Mouse (Mus musculus) duodenum, adult 2 months (tissue): Measurements from ENCODE around the gene Rab3a. TPM values are rescaled to one million over a fixed set of nuclear protein-coding genes. Genes with fewer than 3 reads are reported as not detected.

Experiments
- polyA plus RNA-seq: library from polyadenylated mRNA; depleted of rRNA; stranded (reverse); fragments of >200 nt; gene quantifications from 2 replicates; pipeline ENCODE4 v1.2.3, GENCODE M21; 2012; ENCODE audit warnings: low replicate concordance; rRNA removed

The Rab3a gene
- polyA plus RNA-seq = 30.3 and 33.5 TPM in 2 replicates

GRCm38 (mm10) chr8:70754043-70754870 is at the start of gene Rab3a:
TSS of gene Rab3a (plus strand) at chr8:70754679.

GRCm38 (mm10) chr8:70718297-70718696 is 36.2 kb upstream of the Rab3a start, which contains the start of gene Gm3336:
TSS of gene Gm3336 (plus strand) at chr8:70718543.

GRCm38 (mm10) chr8:70723486-70724210 is 30.8 kb upstream of the Rab3a start, which contains the start of gene Pde4c:
TSS of gene Pde4c (plus strand) at chr8:70723720.

GRCm38 (mm10) chr8:70760775-70761406 is 6.4 kb downstream of the Rab3a start, which contains the start of gene Mpv17l2:
TSS of gene Mpv17l2 (minus strand) at chr8:70760946.

GRCm38 (mm10) chr8:70776496-70777444 is 22.3 kb downstream of the Rab3a start, which contains the start of gene Pik3r2:
TSS of gene Pik3r2 (minus strand) at chr8:70776713.

GRCm38 (mm10) chr8:70804481-70805206 is 50.2 kb downstream of the Rab3a start, which contains the start of gene Mast3:
TSS of gene Mast3 (minus strand) at chr8:70805054.

GRCm38 (mm10) chr8:70808239-70808638 is 53.8 kb downstream of the Rab3a start, which contains the start of gene Il12rb1:
TSS of gene Il12rb1 (plus strand) at chr8:70808449.

Other genes with a start within 250 kb of the Rab3a start
- 137 and 190 TPM in 2 replicates for gene Rex1bd, start 247.9 kb upstream of the Rab3a start, polyA plus RNA-seq
- 1,130 and 1,246 TPM in 2 replicates for gene Uba52, start 243.9 kb upstream of the Rab3a start, polyA plus RNA-seq
- 325 and 545 TPM in 2 replicates for gene Fkbp8, start 227.0 kb upstream of the Rab3a start, polyA plus RNA-seq
- gene Kxd1, start 226.7 kb upstream of the Rab3a start, polyA plus RNA-seq = 64.0 and 85.0 TPM in 2 replicates
- 25.2 and 37.0 TPM in 2 replicates for gene Ell, start 215.2 kb upstream of the Rab3a start, polyA plus RNA-seq
- 89.0 and 112 TPM in 2 replicates for gene Isyna1, start 160.3 kb upstream of the Rab3a start, polyA plus RNA-seq
- 192 and 205 TPM in 2 replicates for gene Ssbp4, start 145.8 kb upstream of the Rab3a start, polyA plus RNA-seq
- 5.9 and 12.7 TPM in 2 replicates for gene Lrrc25, start 138.5 kb upstream of the Rab3a start, polyA plus RNA-seq
- gene Gdf15, start 122.2 kb upstream of the Rab3a start, polyA plus RNA-seq = 7.2 and 7.6 TPM in 2 replicates
- 53.9 and 98.0 TPM in 2 replicates for gene Pgpep1, start 94.3 kb upstream of the Rab3a start, polyA plus RNA-seq
- 82.4 and 136 TPM in 2 replicates for gene Lsm4, start 81.4 kb upstream of the Rab3a start, polyA plus RNA-seq
- gene Jund, start 55.7 kb upstream of the Rab3a start, polyA plus RNA-seq = 654 and 1,953 TPM in 2 replicates
- 0.01 and 0.06 TPM in 2 replicates for gene Iqcn, start 51.2 kb upstream of the Rab3a start, polyA plus RNA-seq
- 39.9 and 50.2 TPM in 2 replicates for gene Gm3336, start 36.1 kb upstream of the Rab3a start, polyA plus RNA-seq
- gene Pde4c, start 31.0 kb upstream of the Rab3a start, polyA plus RNA-seq = 5.2 and 15.1 TPM in 2 replicates
- gene Mpv17l2, start 6.3 kb downstream of the Rab3a start, polyA plus RNA-seq = 107 and 299 TPM in 2 replicates
- 233 and 412 TPM in 2 replicates for gene Pik3r2, start 22.0 kb downstream of the Rab3a start, polyA plus RNA-seq
- 54.1 and 62.5 TPM in 2 replicates for gene Mast3, start 50.4 kb downstream of the Rab3a start, polyA plus RNA-seq
- gene Il12rb1, start 53.8 kb downstream of the Rab3a start, polyA plus RNA-seq = 1.4 and 4.2 TPM in 2 replicates
- 38.6 and 40.6 TPM in 2 replicates for gene Arrdc2, start 85.0 kb downstream of the Rab3a start, polyA plus RNA-seq
- 0.66 and 1.3 TPM in 2 replicates for gene Kcnn1, start 108.6 kb downstream of the Rab3a start, polyA plus RNA-seq
- 49.4 and 62.1 TPM in 2 replicates for gene Ccdc124, start 119.3 kb downstream of the Rab3a start, polyA plus RNA-seq
- 0.33 and 12.5 TPM in 2 replicates for gene Slc5a5, start 138.1 kb downstream of the Rab3a start, polyA plus RNA-seq
- 4,446 and 4,916 TPM in 2 replicates for gene Rpl18a, start 142.7 kb downstream of the Rab3a start, polyA plus RNA-seq
- gene Map1s, start 151.3 kb downstream of the Rab3a start, polyA plus RNA-seq = 22.3 and 22.6 TPM in 2 replicates